Mouse (Mus musculus) macrophage (primary cell): ENCODE data around the gene Tmem229a. TPM values are rescaled to one million over a fixed set of nuclear protein-coding genes. Genes with fewer than 3 reads are reported as not detected.

Source experiments
- H3K27ac ChIP-seq: fragments of 350-480 bp; formaldehyde crosslinking; 2 replicates; pipeline ENCODE4 v1.9.0; 2021
- H3K36me3 ChIP-seq: fragments of 350-480 bp; formaldehyde crosslinking; 2 replicates; pipeline ENCODE4 v1.9.0; 2021; ENCODE audit errors: inconsistent target
- H3K4me3 ChIP-seq: fragments of 350-480 bp; formaldehyde crosslinking; 2 replicates; pipeline ENCODE4 v1.9.0; 2021; ENCODE audit errors: inconsistent target
- H3K79me2 ChIP-seq: fragments of 350-480 bp; formaldehyde crosslinking; 2 replicates; pipeline ENCODE4 v1.9.0; 2021; ENCODE audit errors: inconsistent target
- WGBS: methylation state at CpG from one replicate; pipeline ENCODE4 v1.1.7; 2026; ENCODE audit warnings: inconsistent platforms; ENCODE audit not compliant: missing documents; 5-methylcytosine and 5-hydroxymethylcytosine counted together
- polyA plus RNA-seq: library from polyadenylated mRNA; stranded (reverse); fragments of 250-400 nt; gene quantifications from 3 replicates; pipeline ENCODE4 v1.2.4, GENCODE M21; 2018; ENCODE audit warnings: inconsistent platforms

Tmem229a gene
- polyA plus RNA-seq, 1 experiment from 2014 or later = not detected

DNA sequence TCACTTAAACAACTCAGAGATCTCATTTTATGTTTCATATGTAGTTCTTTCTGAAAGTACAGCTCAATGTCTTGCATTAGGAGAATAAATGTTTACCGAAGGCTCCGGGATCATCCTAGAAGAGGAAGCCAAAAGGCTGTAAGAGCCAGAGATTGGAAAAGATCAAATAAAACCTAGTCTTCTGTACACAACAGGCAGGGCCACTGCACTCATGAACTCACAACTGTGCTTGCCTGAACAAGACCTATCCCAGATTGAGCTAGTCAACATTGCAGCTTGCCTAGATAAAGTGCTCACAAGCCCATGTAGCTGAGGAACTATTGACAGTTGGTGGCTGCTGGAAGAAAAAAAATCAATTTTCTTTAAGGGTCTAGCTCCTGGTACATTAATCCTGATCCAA lies 42.5 kb downstream of the Tmem229a start:
- no peaks in the 10 kb centered on the region for H3K79me2 ChIP-seq
- H3K36me3 ChIP-seq = no peaks in the 10 kb centered on the region
- no peak overlapping the region for H3K4me3 ChIP-seq
- 83% methylated on average over 2 of the region's 2 CpGs for WGBS
- H3K27ac ChIP-seq = no peak overlapping the region

DNA sequence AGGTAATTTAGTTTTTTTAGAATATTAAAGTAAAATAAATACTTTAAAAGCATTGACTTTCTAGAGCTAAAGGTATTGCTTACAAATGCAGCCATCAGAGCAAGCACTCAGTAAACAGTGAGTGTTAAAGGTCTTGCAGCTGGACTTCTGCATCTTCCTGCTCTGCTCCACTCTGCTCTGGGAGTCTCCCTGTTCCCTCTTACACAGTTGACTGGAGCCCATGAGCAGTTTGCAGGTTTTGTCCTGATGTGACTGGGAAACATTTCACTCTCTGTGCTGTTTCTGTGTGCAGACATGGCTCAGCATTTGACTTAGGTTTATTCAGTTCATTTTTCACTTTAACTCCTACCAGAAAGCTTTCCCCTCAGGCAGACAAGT lies 45.4 kb downstream of the Tmem229a start:
- no peak overlapping the region for H3K4me3 ChIP-seq
- no peaks in the 10 kb centered on the region for H3K79me2 ChIP-seq
- H3K36me3 ChIP-seq = no peaks in the 10 kb centered on the region
- H3K27ac ChIP-seq = no peak overlapping the region

DNA sequence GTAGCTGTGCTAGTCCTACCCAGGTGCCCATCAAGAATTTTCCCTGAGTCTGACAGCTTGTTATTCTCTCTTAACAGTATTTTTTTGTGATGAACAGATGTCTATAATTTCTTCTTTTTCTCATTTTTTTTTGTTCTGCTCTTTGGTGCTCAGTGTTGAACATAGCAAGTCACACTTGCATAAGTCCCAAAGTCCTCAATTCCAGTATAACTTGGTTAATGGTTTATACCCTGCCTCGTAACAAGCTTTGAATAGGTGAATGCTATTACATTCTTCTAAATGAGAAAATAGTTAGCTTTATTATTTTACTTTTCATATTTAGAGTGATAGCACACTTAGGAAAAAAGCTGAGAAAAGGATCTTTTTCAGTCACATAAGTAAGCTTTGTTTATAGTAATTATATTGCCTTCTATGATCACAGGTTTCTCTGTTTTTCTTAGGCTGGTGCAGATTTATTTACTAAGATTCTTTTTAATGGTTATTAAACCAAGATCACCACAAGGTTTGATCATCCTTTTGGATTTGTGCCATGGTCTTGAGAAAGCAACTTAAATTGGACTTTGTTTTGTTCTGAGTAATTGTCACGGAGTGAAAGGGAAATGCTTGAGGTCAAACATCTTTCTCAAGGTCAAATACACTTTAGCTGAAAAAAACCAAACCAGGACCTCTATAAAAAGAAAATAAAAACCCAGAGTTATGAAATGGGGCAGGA lies 45.9 kb downstream of the Tmem229a start:
- H3K27ac ChIP-seq = no peak overlapping the region
- H3K79me2 ChIP-seq = no peaks in the 10 kb centered on the region
- 76% methylated on average over 2 of the region's 2 CpGs for WGBS
- H3K36me3 ChIP-seq = no peaks in the 10 kb centered on the region
- no peak overlapping the region for H3K4me3 ChIP-seq

DNA sequence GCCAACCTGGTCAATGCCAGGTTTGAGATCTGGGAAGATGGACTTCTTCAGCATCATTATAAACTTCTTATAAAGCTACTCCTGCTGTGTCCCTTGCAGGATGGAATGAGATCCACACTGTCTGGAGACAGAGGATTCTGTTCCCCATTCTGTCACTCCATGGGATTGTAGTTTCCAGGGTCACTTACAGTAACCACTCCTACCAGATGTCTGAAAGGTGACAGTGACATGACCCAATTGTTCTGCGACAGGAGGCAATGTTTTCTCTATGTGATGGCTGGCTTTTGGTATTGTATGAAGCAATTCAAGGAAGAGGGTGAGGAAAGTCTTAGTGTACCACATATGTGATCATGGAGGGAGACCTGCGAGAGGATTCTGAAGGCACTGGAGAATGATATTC lies 48.3 kb downstream of the Tmem229a start:
- H3K36me3 ChIP-seq = no peaks in the 10 kb centered on the region
- no peaks in the 10 kb centered on the region for H3K79me2 ChIP-seq
- H3K27ac ChIP-seq = no peak overlapping the region
- no peak overlapping the region for H3K4me3 ChIP-seq
- WGBS = 82% methylated on average over 2 of the region's 2 CpGs

DNA sequence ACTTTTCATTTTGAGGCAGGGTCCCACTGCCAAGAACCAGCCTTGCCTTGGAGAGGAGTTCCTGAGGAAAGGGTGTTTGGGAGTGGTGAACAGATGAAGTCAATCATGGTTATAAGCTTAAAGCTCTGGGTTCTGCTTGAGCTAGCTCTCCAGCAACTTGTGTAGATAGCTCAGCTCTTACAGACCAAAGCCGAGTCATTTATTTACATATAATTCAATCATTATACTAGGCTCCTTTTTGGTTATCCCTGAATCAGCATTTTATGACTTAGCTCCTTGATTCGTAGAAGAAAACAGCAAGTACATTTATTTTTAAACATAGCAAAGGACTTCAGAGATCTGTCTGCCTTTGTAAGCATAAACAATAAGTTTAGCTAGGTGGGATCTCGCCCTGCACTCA lies 51.0 kb downstream of the Tmem229a start:
- WGBS = 71% methylated on average over 3 of the region's 3 CpGs
- no peaks in the 10 kb centered on the region for H3K79me2 ChIP-seq

More for the DNA sequence above, 51.0 kb downstream of the Tmem229a start:
- Histone ChIP-seq H3K27ac (no peak overlapping the region), H3K36me3 (no peaks in the 10 kb centered on the region), H3K4me3 (no peak overlapping the region)

Other genes starting within 250 kb of the Tmem229a start
- gene Hyal6, start 223.1 kb downstream of the Tmem229a start, polyA plus RNA-seq = not detected in 3 replicates
- gene Hyal4, start 208.0 kb downstream of the Tmem229a start, polyA plus RNA-seq = not detected in 3 replicates
- gene Spam1, start 165.1 kb downstream of the Tmem229a start, polyA plus RNA-seq = not detected in 3 replicates
- not detected in 3 replicates for gene Hyal5, start 98.3 kb downstream of the Tmem229a start, polyA plus RNA-seq